Mouse (Mus musculus) kidney, postnatal 0 days (tissue): Measurements from ENCODE around the gene Gm10644. TPM values are rescaled to one million over a fixed set of nuclear protein-coding genes. Genes with fewer than 3 reads are reported as not detected.

Experiments
- ATAC-seq: fragments of 200-750 bp; cut with Nextera tagmentation; replicated peaks from 2 replicates; pipeline ENCODE4 v1.8.0; 2017; ENCODE audit warnings: low read depth, moderate number of reproducible peaks, moderate TSS enrichment, moderate library complexity; ENCODE audit not compliant: low FRiP score
- DNase-seq: peaks from one replicate; pipeline ENCODE4 v3.0.0-alpha.2; 2016; ENCODE audit warnings: low spot score
- H3K27ac ChIP-seq: fragments of 300-500 bp; sonication (generic); 2 replicates; pipeline ENCODE4 v1.5.1; 2014; ENCODE audit warnings: mild to moderate bottlenecking
- H3K27me3 ChIP-seq: fragments of 300-500 bp; sonication (generic); 2 replicates; pipeline ENCODE4 v1.6.1; 2014; ENCODE audit warnings: low read length, mixed read lengths; ENCODE audit not compliant: insufficient read depth
- H3K36me3 ChIP-seq: fragments of 300-500 bp; sonication (generic); 2 replicates; pipeline ENCODE4 v1.6.1; 2014; ENCODE audit warnings: low read length, mixed read lengths; ENCODE audit not compliant: insufficient read depth
- H3K4me1 ChIP-seq: fragments of 300-500 bp; sonication (generic); replicated peaks from 2 replicates; pipeline ENCODE4 v1.6.1; 2014; ENCODE audit warnings: antibody characterized with exemption, low read length, mixed read lengths; ENCODE audit not compliant: insufficient read depth
- H3K4me2 ChIP-seq: fragments of 300-500 bp; sonication (generic); 2 replicates; pipeline ENCODE4 v1.6.1; 2014; ENCODE audit warnings: mild to moderate bottlenecking, low read length, moderate library complexity, mixed read lengths
- H3K4me3 ChIP-seq: fragments of 300-500 bp; sonication (generic); replicated peaks from 2 replicates; pipeline ENCODE4 v1.5.1; 2014; ENCODE audit warnings: low read depth, low read length
- H3K9ac ChIP-seq: fragments of 300-500 bp; sonication (generic); 2 replicates; pipeline ENCODE4 v1.6.1; 2014; ENCODE audit warnings: low read depth, low read length
- H3K9me3 ChIP-seq: fragments of 300-500 bp; sonication (generic); replicated peaks from 2 replicates; pipeline ENCODE4 v1.6.1; 2016; ENCODE audit warnings: low read length, inconsistent platforms, mixed read lengths
- CTCF ChIP-seq: IDR thresholded peaks from 2 replicates; pipeline ENCODE4 v1.5.1; 2016; ENCODE audit warnings: antibody characterized with exemption, low read depth, mild to moderate bottlenecking, moderate library complexity
- WGBS: fragments of 180-500 bp; shearing (Covaris S2); extraction: QIAGEN DNeasy Blood & Tissue Kit; methylation state at CpG from one replicate; pipeline ENCODE4 v1.1.7; 2014; 5-methylcytosine and 5-hydroxymethylcytosine counted together
- polyA plus RNA-seq: library from polyadenylated mRNA; unstranded; fragments of >200 nt; fragmentation: Nextera tagmentation; extraction: Ambion mirVana; gene quantifications from 2 replicates; pipeline ENCODE4 v1.2.1, GENCODE M21; 2015

Gene Gm10644
- polyA plus RNA-seq, 1 experiment from 2014 or later = 0.47 TPM

DNA sequence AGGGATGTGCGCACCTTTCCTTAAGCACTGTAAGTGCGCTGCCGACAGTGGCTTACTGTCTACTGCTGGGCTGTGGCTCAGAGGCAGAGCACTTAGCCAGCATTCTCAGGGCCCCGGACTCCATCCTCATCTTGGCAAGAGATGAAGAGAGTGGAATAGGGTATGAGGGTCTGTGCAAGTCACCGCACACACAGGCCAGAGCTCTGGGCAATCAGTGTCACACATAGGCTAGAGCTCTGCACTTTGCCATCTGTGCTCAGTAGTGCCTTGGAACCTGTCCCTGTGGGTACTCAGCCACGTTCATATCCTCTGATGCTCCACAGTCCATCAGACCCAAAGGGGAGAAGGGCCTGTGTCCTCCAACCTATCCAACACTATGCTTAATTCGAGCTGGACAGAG is 26.5 kb upstream of the Gm10644 start:
- no peak overlapping the region for H3K27ac ChIP-seq
- no peaks in the 10 kb centered on the region for H3K9me3 ChIP-seq
- no peak overlapping the region for H3K4me2 ChIP-seq
- H3K4me3 ChIP-seq = no peak overlapping the region
- peaks cover 35% of the 10 kb centered on the region for H3K36me3 ChIP-seq
- peaks cover 14% of the 10 kb centered on the region for H3K4me1 ChIP-seq
- no peak for DNase-seq
- 95% methylated on average over 7 of the region's 7 CpGs for WGBS
- H3K9ac ChIP-seq = no peak overlapping the region
- ATAC-seq = no peak
- no peaks in the 10 kb centered on the region for H3K27me3 ChIP-seq
- no peak for TF ChIP-seq CTCF

DNA sequence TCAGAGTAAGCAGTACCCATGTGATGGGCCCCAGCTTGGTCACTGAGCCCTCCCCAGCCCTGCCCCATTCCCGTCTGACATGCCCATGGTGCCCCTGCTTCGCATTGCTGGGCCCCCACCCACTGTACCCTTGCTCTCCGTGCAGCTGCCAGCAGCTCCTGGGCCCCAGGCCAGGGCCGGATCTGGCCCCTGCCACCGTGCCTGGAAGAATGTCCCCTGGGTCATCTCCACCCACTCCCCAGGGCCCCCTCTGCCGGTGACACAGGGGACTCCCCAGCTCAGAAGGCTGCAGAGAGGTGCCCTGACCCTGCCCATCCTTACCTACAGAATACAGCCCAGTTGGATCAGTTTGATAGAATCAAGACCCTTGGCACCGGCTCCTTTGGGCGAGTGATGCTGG is 25.8 kb upstream of the Gm10644 start:
- H3K9me3 ChIP-seq = no peaks in the 10 kb centered on the region
- H3K36me3 ChIP-seq = peaks cover 28% of the 10 kb centered on the region
- DNase-seq = no peak
- 79% methylated on average over 8 of the region's 8 CpGs for WGBS
- peaks cover 14% of the 10 kb centered on the region for H3K4me1 ChIP-seq
- TF ChIP-seq CTCF = no peak
- no peak for ATAC-seq
- no peak overlapping the region for H3K9ac ChIP-seq
- H3K4me3 ChIP-seq = no peak overlapping the region
- H3K27ac ChIP-seq = no peak overlapping the region
- no peak overlapping the region for H3K4me2 ChIP-seq
- H3K27me3 ChIP-seq = no peaks in the 10 kb centered on the region

- H3K4me3 ChIP-seq = no peak overlapping the region
- no peak overlapping the region for H3K9ac ChIP-seq
- H3K4me2 ChIP-seq = no peak overlapping the region
- H3K4me1 ChIP-seq = peaks cover 14% of the 10 kb centered on the region
- H3K27ac ChIP-seq = no peak overlapping the region
- peaks cover 25% of the 10 kb centered on the region for H3K36me3 ChIP-seq
- H3K27me3 ChIP-seq = no peaks in the 10 kb centered on the region
- no peak for TF ChIP-seq CTCF
- no peak for DNase-seq
- no peak for ATAC-seq
- no peaks in the 10 kb centered on the region for H3K9me3 ChIP-seq
- WGBS = 83% methylated on average over 1 of the region's 1 CpGs
Observed at GRCm38 (mm10) chr8:83980250-83980649, 25.2 kb upstream of the Gm10644 start.

GRCm38 (mm10) chr8:83978200-83978599 is 23.2 kb upstream of the Gm10644 start:
- DNase-seq = no peak
- 75% methylated on average over 9 of the region's 9 CpGs for WGBS
- H3K27ac ChIP-seq = peak overlapping the region; percentile 66; the same call in 1 of the 2 replicates

GRCm38 (mm10) chr8:83977646-83978045 is 22.6 kb upstream of the Gm10644 start:
- no peak for TF ChIP-seq CTCF
- Histone ChIP-seq H3K36me3 (peaks cover 8% of the 10 kb centered on the region; the same call in 1 of the 2 replicates), H3K4me1 (peaks cover 14% of the 10 kb centered on the region), H3K4me3 (no peak overlapping the region), H3K9me3 (no peaks in the 10 kb centered on the region), H3K9ac (peak overlapping the region; percentile 42; the same call in 1 of the 2 replicates), H3K4me2 (0 out of 2 replicates have a peak overlapping the region, but pooled peaks have one; percentile 13), H3K27me3 (no peaks in the 10 kb centered on the region), H3K27ac (peak overlapping the region; percentile 66; the same call in 1 of the 2 replicates)
- WGBS = 40% methylated on average over 6 of the region's 6 CpGs
- ATAC-seq = no peak
- DNase-seq = peak; percentile 40

More at GRCm38 (mm10) chr8:83978200-83978599, 23.2 kb upstream of the Gm10644 start:
- Histone ChIP-seq H3K9ac (peak overlapping the region; percentile 42; the same call in 1 of the 2 replicates), H3K36me3 (peaks cover 9% of the 10 kb centered on the region; the same call in 1 of the 2 replicates), H3K4me3 (no peak overlapping the region), H3K9me3 (no peaks in the 10 kb centered on the region), H3K4me2 (no peak overlapping the region), H3K4me1 (peaks cover 14% of the 10 kb centered on the region), H3K27me3 (no peaks in the 10 kb centered on the region)
- TF ChIP-seq CTCF = no peak
- no peak for ATAC-seq

DNA sequence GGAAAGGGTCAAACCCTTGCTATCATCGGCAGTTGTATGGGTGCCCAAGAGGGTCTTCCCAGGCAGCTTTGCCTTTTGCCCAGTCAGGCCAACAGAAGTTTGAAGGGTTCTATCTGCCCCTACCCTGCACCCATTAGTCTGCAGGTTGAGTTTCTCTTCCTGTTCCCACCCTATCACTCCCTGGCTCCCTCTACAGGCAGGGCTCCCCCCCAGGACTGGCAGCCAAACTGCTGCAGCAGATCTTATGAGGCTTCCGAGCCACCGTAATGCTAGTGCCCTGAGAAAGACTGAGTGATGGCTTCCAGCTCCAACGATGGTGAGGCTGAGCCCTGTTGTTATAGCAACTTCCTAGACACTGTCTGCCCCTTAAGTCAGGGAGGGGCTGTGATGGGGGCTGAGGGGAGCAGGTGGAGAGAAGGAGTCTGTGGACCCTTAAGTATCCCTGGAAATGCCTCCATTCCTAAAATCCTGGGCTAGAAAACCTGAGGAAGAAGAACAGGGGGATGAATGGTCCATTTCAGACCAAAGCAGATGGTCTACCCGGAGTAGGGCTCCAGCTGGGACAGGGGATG is 21.9 kb upstream of the Gm10644 start:
- WGBS = 77% methylated on average over 5 of the region's 5 CpGs
- Histone ChIP-seq H3K4me1 (peaks cover 14% of the 10 kb centered on the region), H3K36me3 (peaks cover 8% of the 10 kb centered on the region; the same call in 1 of the 2 replicates), H3K9ac (no peak overlapping the region), H3K9me3 (no peaks in the 10 kb centered on the region), H3K27ac (peak overlapping the region; percentile 66; the same call in 1 of the 2 replicates), H3K4me2 (no peak overlapping the region), H3K27me3 (no peaks in the 10 kb centered on the region), H3K4me3 (no peak overlapping the region)
- peak; percentile 34 for TF ChIP-seq CTCF
- DNase-seq (no peak), ATAC-seq (no peak)
